Mouse (Mus musculus) heart, postnatal 14 days (tissue): ENCODE data around the gene AW011738. TPM values are rescaled to one million over a fixed set of nuclear protein-coding genes. Genes with fewer than 3 reads are reported as not detected.
A peak's percentile ranks its signal among the peaks of the same experiment; 100 is the strongest.

ENCODE experiments used
- DNase-seq, 2 experiments: peaks; one replicate each; pipeline ENCODE4 v3.0.0; 2021 to 2022
- intact Hi-C: fragments of 180-260 bp; cut with DNase I; formaldehyde crosslinking; loops from one replicate; pipeline ENCODE4 v1.15.1; 2025
- microRNA-seq, 2 experiments: library from miRNA; unstranded; fragments of <30 nt; microRNA quantifications; one replicate each; pipeline ENCODE4 v1.2.0; 2021 to 2022
- total RNA-seq, 2 experiments: library from RNA; stranded (reverse); gene quantifications; 2 replicates each; pipeline ENCODE4 v1.2.3; 2021

Gene AW011738
- total RNA-seq, 2 experiments from 2014 or later = 5.5 to 6.3 TPM

GRCm38 (mm10) chr4:156235360-156235770 lies 32.3 kb downstream of the AW011738 start:
- intact Hi-C loops = no loop called here
- DNase-seq = no peak

- peak; percentile 93 for DNase-seq
- intact Hi-C loops = no loop called here
Measured at GRCm38 (mm10) chr4:156235808-156236533, 32.9 kb downstream of the AW011738 start, which contains the start of gene Noc2l. Gene Noc2l, plus strand, starts transcription at chr4:156236010.

- no peak for DNase-seq
- intact Hi-C loops = no loop called here
Measured at GRCm38 (mm10) chr4:156236651-156237447, 33.7 kb downstream of the AW011738 start.

GRCm38 (mm10) chr4:156249567-156249966 lies 46.5 kb downstream of the AW011738 start:
- DNase-seq = no peak
- intact Hi-C loops = no loop called here

GRCm38 (mm10) chr4:156251081-156251480 lies 48.0 kb downstream of the AW011738 start:
- intact Hi-C loops = no loop called here
- DNase-seq = no peak

GRCm38 (mm10) chr4:156252140-156252539 lies 49.0 kb downstream of the AW011738 start:
- DNase-seq = no peak
- intact Hi-C loops = no loop called here

- DNase-seq = no peak
- intact Hi-C loops = no loop called here
Measured at GRCm38 (mm10) chr4:156252619-156253018, 49.5 kb downstream of the AW011738 start.

- intact Hi-C loops = no loop called here
- DNase-seq = no peak
Measured at GRCm38 (mm10) chr4:156253043-156253442, 49.9 kb downstream of the AW011738 start.

GRCm38 (mm10) chr4:156254361-156255077 lies 51.4 kb downstream of the AW011738 start:
- intact Hi-C loops = no loop called here
- DNase-seq = no peak

Small RNA genes lying within 50 kb of the gene (microRNA-seq; reads per million reads assigned to microRNA genes)
- gene Mir7658 = 2.2 to 3.4 reads per million in 2 experiments

Other genes starting within 250 kb of the AW011738 start
- 10 to 100 TPM; 14.0 to 17.9 TPM for gene C1qtnf12, start 241.0 kb upstream of the AW011738 start, total RNA-seq
- 1 to 10 TPM; 2.0 to 2.7 TPM for gene B3galt6, start 210.7 kb upstream of the AW011738 start, total RNA-seq
- 10 to 100 TPM; 83.2 to 84.6 TPM for gene Sdf4, start 210.4 kb upstream of the AW011738 start, total RNA-seq
- gene Tnfrsf4, start 189.5 kb upstream of the AW011738 start, total RNA-seq = under 1 TPM; 0.50 to 0.80 TPM
- under 1 TPM in 1 of 2 experiments, not detected in 1; 0.56 TPM for gene Tnfrsf18, start 177.1 kb upstream of the AW011738 start, total RNA-seq
- gene Ttll10, start 143.9 kb upstream of the AW011738 start, total RNA-seq = not detected
- gene 9430015G10Rik, start 93.3 kb upstream of the AW011738 start, total RNA-seq = 1 to 10 TPM; 4.6 to 4.8 TPM
- under 1 TPM; 0.07 to 0.22 TPM for gene Rnf223, start 72.8 kb upstream of the AW011738 start, total RNA-seq
- 10 to 100 TPM; 71.8 to 72.6 TPM for gene Agrn, start 5.8 kb upstream of the AW011738 start, total RNA-seq
- gene Isg15, start 2.5 kb upstream of the AW011738 start, total RNA-seq = 1 to 10 TPM; 1.9 to 2.6 TPM
- 100 to 1,000 TPM; 178 to 193 TPM for gene Perm1, start 12.6 kb downstream of the AW011738 start, total RNA-seq
- 10 to 100 TPM in 1 of 2 experiments, 1 to 10 TPM in 1; 9.3 to 11.0 TPM for gene Plekhn1, start 31.6 kb downstream of the AW011738 start, total RNA-seq
- 10 to 100 TPM; 20.0 to 22.3 TPM for gene Noc2l, start 32.7 kb downstream of the AW011738 start, total RNA-seq
- under 1 TPM; 0.22 TPM for gene Samd11, start 52.4 kb downstream of the AW011738 start, total RNA-seq
- not detected for gene Vmn2r-ps159, start 127.8 kb downstream of the AW011738 start, total RNA-seq